Mouse (Mus musculus) lung, embryonic 15.5 days (tissue): ENCODE data around the gene Kifc3. TPM values are rescaled to one million over a fixed set of nuclear protein-coding genes. Genes with fewer than 3 reads are reported as not detected.

Experiments used
- ATAC-seq: fragments of 200-750 bp; cut with Nextera tagmentation; 2 replicates; pipeline ENCODE4 v1.8.0; 2017; ENCODE audit warnings: moderate number of reproducible peaks, borderline replicate concordance; ENCODE audit not compliant: low FRiP score, low TSS enrichment; ENCODE audit errors: extremely low read depth
- H3K27ac ChIP-seq: fragments of 300-500 bp; sonication (generic); 2 replicates; pipeline ENCODE4 v1.5.1; 2015; ENCODE audit warnings: moderate library complexity, mild to moderate bottlenecking, inconsistent platforms
- H3K27me3 ChIP-seq: fragments of 300-500 bp; sonication (generic); 2 replicates; pipeline ENCODE4 v1.6.1; 2015; ENCODE audit warnings: inconsistent platforms
- H3K36me3 ChIP-seq: fragments of 300-500 bp; sonication (generic); 2 replicates; pipeline ENCODE4 v1.6.1; 2015; ENCODE audit warnings: inconsistent platforms
- H3K4me1 ChIP-seq: fragments of 300-500 bp; sonication (generic); 2 replicates; pipeline ENCODE4 v1.6.1; 2015; ENCODE audit warnings: inconsistent platforms
- H3K4me2 ChIP-seq: fragments of 300-500 bp; sonication (generic); 2 replicates; pipeline ENCODE4 v1.6.1; 2015; ENCODE audit warnings: inconsistent platforms, mild to moderate bottlenecking, moderate library complexity
- H3K4me3 ChIP-seq: fragments of 300-500 bp; sonication (generic); 2 replicates; pipeline ENCODE4 v1.5.1; 2015; ENCODE audit warnings: mild to moderate bottlenecking, inconsistent platforms
- H3K9ac ChIP-seq: fragments of 300-500 bp; sonication (generic); 2 replicates; pipeline ENCODE4 v1.6.1; 2015; ENCODE audit warnings: inconsistent platforms
- H3K9me3 ChIP-seq: fragments of 300-500 bp; sonication (generic); 2 replicates; pipeline ENCODE4 v1.6.1; 2016; ENCODE audit warnings: inconsistent platforms
- WGBS: fragments of 180-500 bp; shearing (Covaris S2); methylation state at CpG from one replicate; pipeline ENCODE4 v1.1.7; 2015; 5-methylcytosine and 5-hydroxymethylcytosine counted together
- polyA plus RNA-seq: library from polyadenylated mRNA; unstranded; fragments of >200 nt; fragmentation: Nextera tagmentation; extraction: Ambion mirVana; gene quantifications from 2 replicates; pipeline ENCODE4 v1.2.1, GENCODE M21; 2015

Kifc3 gene
- polyA plus RNA-seq, 1 experiment from 2014 or later, result 27.0 TPM

GRCm38 (mm10) chr8:95084261-95084660, 118.4 kb downstream of the Kifc3 start:
- Histone ChIP-seq H3K27ac (no peak overlapping the region), H3K4me2 (no peak overlapping the region), H3K4me3 (no peak overlapping the region), H3K9ac (no peak overlapping the region), H3K9me3 (no peaks in the 10 kb centered on the region), H3K36me3 (peaks cover 10% of the 10 kb centered on the region; the same call in 1 of the 2 replicates), H3K4me1 (peaks cover 9% of the 10 kb centered on the region), H3K27me3 (no peaks in the 10 kb centered on the region)
- no peak for ATAC-seq
- 88% methylated on average over 4 of the region's 4 CpGs for WGBS

- WGBS, result 7% methylated on average over 11 of the region's 11 CpGs
- ATAC-seq, result no peak
- Histone ChIP-seq H3K4me1 (peaks cover 9% of the 10 kb centered on the region), H3K4me2 (peak overlapping the region; percentile 89), H3K9me3 (no peaks in the 10 kb centered on the region), H3K9ac (peak overlapping the region; percentile 79), H3K36me3 (no peaks in the 10 kb centered on the region), H3K27ac (0 out of 2 replicates have a peak overlapping the region, but pooled peaks have one; percentile 75), H3K4me3 (peak overlapping the region; percentile 94), H3K27me3 (no peaks in the 10 kb centered on the region)
Observed at GRCm38 (mm10) chr8:95081650-95082049, 121.0 kb downstream of the Kifc3 start.

DNA sequence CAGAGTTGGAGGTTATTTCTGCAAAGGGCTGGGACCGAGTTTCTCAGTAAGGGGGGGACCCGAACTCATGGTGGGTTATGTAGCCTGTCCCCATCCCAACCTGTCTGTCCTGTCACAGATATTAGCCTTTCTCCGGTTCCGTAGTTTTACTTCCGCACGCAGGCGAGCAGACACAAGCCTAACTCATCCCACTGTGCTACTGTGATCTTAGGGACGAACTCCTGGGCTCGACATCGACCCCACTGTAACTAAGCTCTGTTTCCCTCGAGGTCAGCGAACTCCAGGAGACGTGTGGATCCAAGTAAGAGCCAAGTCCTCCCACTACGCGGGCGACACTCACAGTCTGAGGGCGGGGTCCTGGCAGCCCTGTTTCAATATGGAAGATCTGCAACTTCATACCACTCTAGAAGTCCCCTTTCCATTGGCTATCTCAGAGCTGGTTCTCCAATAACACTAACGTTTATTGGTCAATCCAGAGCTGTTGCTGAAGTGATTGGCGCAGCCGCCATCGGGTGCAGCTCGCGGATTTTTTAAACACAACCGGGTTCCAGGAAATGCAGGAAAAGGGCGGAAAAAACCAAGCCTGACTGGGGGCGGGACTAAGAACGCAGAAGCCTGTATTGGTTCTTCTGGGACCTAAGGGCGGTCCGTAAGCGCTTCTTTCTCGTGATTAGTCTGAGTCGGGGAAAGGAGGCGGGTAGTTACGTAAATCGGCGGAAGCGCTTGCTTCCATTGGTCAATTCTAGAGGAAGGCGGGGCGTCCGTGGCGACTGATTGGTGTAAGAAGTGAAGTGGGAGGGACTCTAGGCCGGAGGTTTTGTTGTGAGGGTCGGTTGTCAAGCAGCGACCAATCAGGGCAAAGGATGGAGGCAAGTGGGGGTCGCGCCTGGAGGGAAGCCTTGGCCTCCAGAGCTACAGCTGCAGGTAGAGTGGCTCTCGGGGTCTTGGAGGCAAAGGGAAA, 122.0 kb downstream of the Kifc3 start, which contains the start of gene Katnb1:
TSS of gene Katnb1 (plus strand) at position 806 of the 961 bp plus-strand sequence.
- no peaks in the 10 kb centered on the region for H3K27me3 ChIP-seq
- no peaks in the 10 kb centered on the region for H3K36me3 ChIP-seq
- WGBS, result 1% methylated on average over 47 of the region's 47 CpGs
- peak within 1 kb of the TSS; percentile 89 for H3K4me2 ChIP-seq
- no peaks in the 10 kb centered on the region for H3K9me3 ChIP-seq
- H3K9ac ChIP-seq, result peak within 1 kb of the TSS; percentile 79
- H3K27ac ChIP-seq, result peak within 1 kb of the TSS; percentile 75
- peak within 1 kb of the TSS; percentile 94 for H3K4me3 ChIP-seq
- peak; percentile 97 for ATAC-seq
- peaks cover 9% of the 10 kb centered on the region for H3K4me1 ChIP-seq

GRCm38 (mm10) chr8:95079305-95079704, 123.3 kb downstream of the Kifc3 start:
- Histone ChIP-seq H3K27me3 (no peaks in the 10 kb centered on the region), H3K4me2 (no peak overlapping the region), H3K9ac (no peak overlapping the region), H3K9me3 (no peaks in the 10 kb centered on the region), H3K27ac (no peak overlapping the region), H3K4me1 (peaks cover 9% of the 10 kb centered on the region), H3K36me3 (no peaks in the 10 kb centered on the region), H3K4me3 (no peak overlapping the region)
- no peak for ATAC-seq
- WGBS, result 77% methylated on average over 4 of the region's 4 CpGs

- Histone ChIP-seq H3K27ac (no peak overlapping the region), H3K9me3 (no peaks in the 10 kb centered on the region)
Observed at GRCm38 (mm10) chr8:95078055-95078454, 124.6 kb downstream of the Kifc3 start.

DNA sequence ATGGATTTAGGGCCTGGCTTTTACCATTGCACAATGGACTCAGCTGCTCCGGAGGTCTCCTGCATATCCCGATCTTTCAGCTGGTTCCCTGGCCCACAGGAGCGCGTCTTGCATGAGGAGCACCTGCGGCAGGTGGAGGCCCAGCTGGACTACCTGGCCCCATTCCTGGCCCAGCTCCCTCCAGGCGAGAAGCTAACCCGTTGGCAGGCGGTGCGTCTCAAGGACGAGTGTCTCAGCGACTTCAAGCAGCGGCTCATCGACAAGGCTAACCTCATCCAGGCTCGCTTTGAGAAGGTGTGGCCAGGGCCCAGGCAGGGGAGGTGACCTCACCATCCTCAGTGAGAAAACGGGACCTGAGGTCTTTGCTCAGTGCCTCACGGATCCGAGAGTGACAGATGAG, 126.5 kb downstream of the Kifc3 start:
- no peak overlapping the region for H3K4me2 ChIP-seq
- no peak overlapping the region for H3K27ac ChIP-seq
- no peaks in the 10 kb centered on the region for H3K4me1 ChIP-seq
- H3K9me3 ChIP-seq, result no peaks in the 10 kb centered on the region
- no peak overlapping the region for H3K9ac ChIP-seq
- no peak overlapping the region for H3K4me3 ChIP-seq
- ATAC-seq, result no peak
- WGBS, result 65% methylated on average over 17 of the region's 17 CpGs
- H3K36me3 ChIP-seq, result no peaks in the 10 kb centered on the region
- no peaks in the 10 kb centered on the region for H3K27me3 ChIP-seq

More at GRCm38 (mm10) chr8:95078055-95078454, 124.6 kb downstream of the Kifc3 start:
- H3K4me1 ChIP-seq, result peaks cover 9% of the 10 kb centered on the region
- ATAC-seq, result no peak
- H3K27me3 ChIP-seq, result no peaks in the 10 kb centered on the region
- no peaks in the 10 kb centered on the region for H3K36me3 ChIP-seq
- 80% methylated on average over 3 of the region's 3 CpGs for WGBS
- no peak overlapping the region for H3K4me2 ChIP-seq
- no peak overlapping the region for H3K4me3 ChIP-seq
- no peak overlapping the region for H3K9ac ChIP-seq

DNA sequence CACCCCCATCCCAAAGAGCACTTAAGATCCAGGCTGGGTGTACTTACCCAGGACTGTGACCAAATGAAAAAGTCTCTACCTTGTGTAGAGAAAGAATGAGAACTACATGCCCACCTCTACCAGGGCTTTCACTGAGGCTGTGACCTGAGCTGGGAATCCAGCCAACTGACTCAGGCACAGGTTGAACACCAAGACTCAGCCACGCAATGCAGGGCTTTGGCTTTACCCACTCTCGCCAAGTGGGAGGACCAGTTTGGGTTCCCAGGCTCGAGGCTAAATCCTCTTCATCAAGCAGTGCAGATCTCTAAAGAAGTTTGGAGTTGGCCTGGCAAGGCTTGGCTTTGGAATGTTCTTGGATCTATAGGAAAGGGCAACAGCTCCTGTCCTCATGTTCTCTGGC, 127.1 kb downstream of the Kifc3 start:
- no peaks in the 10 kb centered on the region for H3K4me1 ChIP-seq
- no peak overlapping the region for H3K9ac ChIP-seq
- H3K4me2 ChIP-seq, result no peak overlapping the region
- no peak overlapping the region for H3K4me3 ChIP-seq
- WGBS, result 62% methylated on average over 3 of the region's 3 CpGs
- no peak overlapping the region for H3K27ac ChIP-seq
- no peaks in the 10 kb centered on the region for H3K9me3 ChIP-seq
- no peak for ATAC-seq
- no peaks in the 10 kb centered on the region for H3K36me3 ChIP-seq
- H3K27me3 ChIP-seq, result no peaks in the 10 kb centered on the region

- no peaks in the 10 kb centered on the region for H3K27me3 ChIP-seq
- no peak overlapping the region for H3K27ac ChIP-seq
- no peak overlapping the region for H3K4me2 ChIP-seq
- 42% methylated on average over 3 of the region's 3 CpGs for WGBS
- no peak overlapping the region for H3K4me3 ChIP-seq
- H3K9ac ChIP-seq, result no peak overlapping the region
- no peaks in the 10 kb centered on the region for H3K36me3 ChIP-seq
- ATAC-seq, result no peak
- 0 out of 2 replicates have a peak, but pooled peaks cover 3% of the 10 kb centered on the region for H3K4me1 ChIP-seq
- no peaks in the 10 kb centered on the region for H3K9me3 ChIP-seq
Observed at GRCm38 (mm10) chr8:95067582-95067981, 135.0 kb downstream of the Kifc3 start.

GRCm38 (mm10) chr8:95064531-95064930, 138.1 kb downstream of the Kifc3 start:
- Histone ChIP-seq H3K9me3 (no peaks in the 10 kb centered on the region), H3K36me3 (no peaks in the 10 kb centered on the region), H3K4me2 (no peak overlapping the region), H3K9ac (no peak overlapping the region), H3K27ac (no peak overlapping the region), H3K4me3 (no peak overlapping the region), H3K4me1 (0 out of 2 replicates have a peak, but pooled peaks cover 3% of the 10 kb centered on the region), H3K27me3 (no peaks in the 10 kb centered on the region)
- 91% methylated on average over 2 of the region's 2 CpGs for WGBS
- ATAC-seq, result no peak

- no peak for ATAC-seq
- Histone ChIP-seq H3K9me3 (no peaks in the 10 kb centered on the region), H3K27me3 (no peaks in the 10 kb centered on the region), H3K4me2 (no peak overlapping the region), H3K9ac (no peak overlapping the region), H3K4me1 (0 out of 2 replicates have a peak, but pooled peaks cover 3% of the 10 kb centered on the region), H3K4me3 (no peak overlapping the region), H3K36me3 (no peaks in the 10 kb centered on the region), H3K27ac (no peak overlapping the region)
- 31% methylated on average over 6 of the region's 6 CpGs for WGBS
Observed at GRCm38 (mm10) chr8:95059812-95060533, 142.6 kb downstream of the Kifc3 start.

GRCm38 (mm10) chr8:95058661-95059060, 144.0 kb downstream of the Kifc3 start:
- Histone ChIP-seq H3K9me3 (no peaks in the 10 kb centered on the region), H3K27ac (no peak overlapping the region), H3K4me1 (0 out of 2 replicates have a peak, but pooled peaks cover 3% of the 10 kb centered on the region), H3K4me3 (no peak overlapping the region), H3K27me3 (no peaks in the 10 kb centered on the region), H3K4me2 (no peak overlapping the region), H3K9ac (no peak overlapping the region), H3K36me3 (no peaks in the 10 kb centered on the region)
- no peak for ATAC-seq
- WGBS, result 72% methylated on average over 6 of the region's 6 CpGs

GRCm38 (mm10) chr8:95056414-95056813, 146.2 kb downstream of the Kifc3 start:
- H3K4me2 ChIP-seq, result no peak overlapping the region

More at GRCm38 (mm10) chr8:95056414-95056813, 146.2 kb downstream of the Kifc3 start:
- Histone ChIP-seq H3K36me3 (no peaks in the 10 kb centered on the region), H3K4me3 (no peak overlapping the region), H3K27me3 (no peaks in the 10 kb centered on the region), H3K9me3 (no peaks in the 10 kb centered on the region), H3K27ac (no peak overlapping the region), H3K9ac (no peak overlapping the region), H3K4me1 (no peaks in the 10 kb centered on the region)
- ATAC-seq, result no peak
- 74% methylated on average over 5 of the region's 5 CpGs for WGBS
